Mouse (Mus musculus): ENCODE measurements around the gene Msi2. TPM values are rescaled to one million over a fixed set of nuclear protein-coding genes. Genes with fewer than 3 reads are reported as not detected.
A peak's percentile ranks its signal among the peaks of the same experiment; 100 is the strongest.

Gene Msi2
- total and polyA plus RNA-seq, 2 experiments from 2014 or later = 22.1 to 94.6 TPM

- Histone ChIP-seq H3K36me3 (replicated peaks; ENCODE audit: control insufficient read depth, insufficient read depth, low read length) (peaks cover 23% of the 10 kb centered on the region; the same call in 1 of the 2 replicates), H3K4me3 (ENCODE audit: low read depth, low read length) (no peak overlapping the region), H3K27ac (ENCODE audit: low read depth) (no peak overlapping the region), H3K9ac (replicated peaks; ENCODE audit: low read depth, low read length) (no peak overlapping the region), H3K9me3 (replicated peaks; ENCODE audit: control insufficient read depth, low read length) (no peaks in the 10 kb centered on the region), H3K4me1 (ENCODE audit: control insufficient read depth, insufficient read depth) (peaks cover 17% of the 10 kb centered on the region), H3K4me2 (ENCODE audit: low read depth, low read length) (no peak overlapping the region), H3K27me3 (ENCODE audit: control insufficient read depth, insufficient read depth, low read length) (no peaks in the 10 kb centered on the region)
- DNase-seq (ENCODE audit: low spot score) (no peak), ATAC-seq (ENCODE audit: insufficient read depth, low read depth) (no peak)
- TF ChIP-seq CTCF (IDR thresholded peaks at IDR 0.05; ENCODE audit: low read depth) (no peak), EP300 (IDR thresholded peaks at IDR 0.05; ENCODE audit: low read depth) (no peak)
- WGBS = 70% methylated on average over 3 of the region's 3 CpGs
Observed at GRCm38 (mm10) chr11:88364231-88364630, 354.1 kb downstream of the Msi2 start.

- DNase-seq (ENCODE audit: low spot score) (no peak), ATAC-seq (ENCODE audit: insufficient read depth, low read depth) (no peak)
- Histone ChIP-seq H3K4me2 (ENCODE audit: low read depth, low read length) (no peak overlapping the region), H3K9me3 (replicated peaks; ENCODE audit: control insufficient read depth, low read length) (no peaks in the 10 kb centered on the region), H3K27ac (ENCODE audit: low read depth) (no peak overlapping the region), H3K36me3 (replicated peaks; ENCODE audit: control insufficient read depth, insufficient read depth, low read length) (peaks cover 23% of the 10 kb centered on the region; the same call in 1 of the 2 replicates), H3K9ac (replicated peaks; ENCODE audit: low read depth, low read length) (no peak overlapping the region), H3K4me1 (ENCODE audit: control insufficient read depth, insufficient read depth) (peaks cover 20% of the 10 kb centered on the region), H3K27me3 (ENCODE audit: control insufficient read depth, insufficient read depth, low read length) (no peaks in the 10 kb centered on the region), H3K4me3 (ENCODE audit: low read depth, low read length) (no peak overlapping the region)
- TF ChIP-seq EP300 (IDR thresholded peaks at IDR 0.05; ENCODE audit: low read depth) (no peak), CTCF (IDR thresholded peaks at IDR 0.05; ENCODE audit: low read depth) (no peak)
- WGBS = 70% methylated on average over 14 of the region's 14 CpGs
Observed at GRCm38 (mm10) chr11:88363481-88363880, 354.8 kb downstream of the Msi2 start.

- H3K4me1 ChIP-seq (ENCODE audit: control insufficient read depth, insufficient read depth) = peaks cover 45% of the 10 kb centered on the region
- TF ChIP-seq EP300 (IDR thresholded peaks at IDR 0.05; ENCODE audit: low read depth) (no peak), CTCF (IDR thresholded peaks at IDR 0.05; ENCODE audit: low read depth) (no peak)
- WGBS = 17% methylated on average over 7 of the region's 7 CpGs
- H3K27ac ChIP-seq (ENCODE audit: low read depth) = peak overlapping the region; percentile 56
- no peak overlapping the region for H3K9ac ChIP-seq (replicated peaks; ENCODE audit: low read depth, low read length)
- peak; percentile 61 for DNase-seq (ENCODE audit: low spot score)
- no peaks in the 10 kb centered on the region for H3K9me3 ChIP-seq (replicated peaks; ENCODE audit: control insufficient read depth, low read length)
- H3K4me2 ChIP-seq (ENCODE audit: low read depth, low read length) = no peak overlapping the region
- H3K4me3 ChIP-seq (ENCODE audit: low read depth, low read length) = no peak overlapping the region
- peak; percentile 39 for ATAC-seq (ENCODE audit: insufficient read depth, low read depth)
- 0 out of 2 replicates have a peak, but pooled peaks cover 11% of the 10 kb centered on the region for H3K36me3 ChIP-seq (replicated peaks; ENCODE audit: control insufficient read depth, insufficient read depth, low read length)
- H3K27me3 ChIP-seq (ENCODE audit: control insufficient read depth, insufficient read depth, low read length) = no peaks in the 10 kb centered on the region
Observed at GRCm38 (mm10) chr11:88359736-88360135, 358.6 kb downstream of the Msi2 start.

- Histone ChIP-seq H3K4me1 (ENCODE audit: control insufficient read depth, insufficient read depth) (peaks cover 47% of the 10 kb centered on the region), H3K4me3 (ENCODE audit: low read depth, low read length) (no peak overlapping the region), H3K36me3 (replicated peaks; ENCODE audit: control insufficient read depth, insufficient read depth, low read length) (0 out of 2 replicates have a peak, but pooled peaks cover 9% of the 10 kb centered on the region), H3K27ac (ENCODE audit: low read depth) (no peak overlapping the region), H3K9ac (replicated peaks; ENCODE audit: low read depth, low read length) (no peak overlapping the region), H3K9me3 (replicated peaks; ENCODE audit: control insufficient read depth, low read length) (no peaks in the 10 kb centered on the region), H3K4me2 (ENCODE audit: low read depth, low read length) (no peak overlapping the region), H3K27me3 (ENCODE audit: control insufficient read depth, insufficient read depth, low read length) (no peaks in the 10 kb centered on the region)
- no peak for ATAC-seq (ENCODE audit: insufficient read depth, low read depth)
- no peak for DNase-seq (ENCODE audit: low spot score)
- 44% methylated on average over 9 of the region's 9 CpGs for WGBS
- TF ChIP-seq EP300 (IDR thresholded peaks at IDR 0.05; ENCODE audit: low read depth) (no peak), CTCF (IDR thresholded peaks at IDR 0.05; ENCODE audit: low read depth) (no peak)
Observed at GRCm38 (mm10) chr11:88357325-88357724, 361.0 kb downstream of the Msi2 start.

DNA sequence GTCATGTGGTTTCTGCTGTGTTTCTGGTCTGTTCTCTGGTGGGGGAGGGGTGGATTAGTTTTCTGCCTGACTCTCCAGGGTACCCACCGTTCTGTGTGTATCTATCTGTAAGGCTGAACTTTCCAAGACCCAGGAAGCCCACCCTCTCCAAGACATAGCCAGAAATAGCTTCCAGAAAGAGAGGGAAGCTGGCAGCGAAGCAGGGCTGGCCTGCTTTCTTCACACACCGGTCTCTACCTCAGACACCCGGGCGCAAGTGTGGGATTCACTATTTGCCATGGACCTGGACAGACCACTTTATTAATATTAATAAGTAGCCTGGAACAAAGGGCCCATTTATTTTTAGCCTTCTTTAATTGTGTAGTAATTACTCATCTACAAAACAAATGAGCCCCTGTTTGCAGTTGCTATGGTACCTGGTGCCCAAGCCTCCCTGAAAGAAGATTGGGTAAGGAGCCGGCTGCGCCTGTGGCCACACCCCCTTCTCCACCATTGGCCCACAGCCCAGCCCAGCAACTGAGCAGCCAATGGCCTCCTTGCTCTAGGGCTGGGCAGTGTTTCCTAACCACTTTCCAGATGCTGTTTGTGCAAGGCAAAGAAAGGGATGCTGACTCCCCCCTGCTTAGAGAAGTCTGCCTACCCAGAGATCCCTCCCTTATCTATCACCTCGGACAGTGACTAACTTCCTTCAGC lies 361.6 kb downstream of the Msi2 start:
- no peak overlapping the region for H3K4me3 ChIP-seq (ENCODE audit: low read depth, low read length)
- H3K9ac ChIP-seq (replicated peaks; ENCODE audit: low read depth, low read length) = no peak overlapping the region
- TF ChIP-seq CTCF (IDR thresholded peaks at IDR 0.05; ENCODE audit: low read depth) (no peak), EP300 (IDR thresholded peaks at IDR 0.05; ENCODE audit: low read depth) (no peak)
- H3K27ac ChIP-seq (ENCODE audit: low read depth) = peak overlapping the region; percentile 56
- no peak overlapping the region for H3K4me2 ChIP-seq (ENCODE audit: low read depth, low read length)
- ATAC-seq (ENCODE audit: insufficient read depth, low read depth) (peak; percentile 81), DNase-seq (ENCODE audit: low spot score) (peak; percentile 79)
- 0 out of 2 replicates have a peak, but pooled peaks cover 9% of the 10 kb centered on the region for H3K36me3 ChIP-seq (replicated peaks; ENCODE audit: control insufficient read depth, insufficient read depth, low read length)
- H3K9me3 ChIP-seq (replicated peaks; ENCODE audit: control insufficient read depth, low read length) = no peaks in the 10 kb centered on the region
- peaks cover 53% of the 10 kb centered on the region for H3K4me1 ChIP-seq (ENCODE audit: control insufficient read depth, insufficient read depth)
- no peaks in the 10 kb centered on the region for H3K27me3 ChIP-seq (ENCODE audit: control insufficient read depth, insufficient read depth, low read length)
- WGBS = 42% methylated on average over 8 of the region's 8 CpGs
